9 mouse cellular contexts compared by ENCODE assay signal in the genomic region with DNA sequence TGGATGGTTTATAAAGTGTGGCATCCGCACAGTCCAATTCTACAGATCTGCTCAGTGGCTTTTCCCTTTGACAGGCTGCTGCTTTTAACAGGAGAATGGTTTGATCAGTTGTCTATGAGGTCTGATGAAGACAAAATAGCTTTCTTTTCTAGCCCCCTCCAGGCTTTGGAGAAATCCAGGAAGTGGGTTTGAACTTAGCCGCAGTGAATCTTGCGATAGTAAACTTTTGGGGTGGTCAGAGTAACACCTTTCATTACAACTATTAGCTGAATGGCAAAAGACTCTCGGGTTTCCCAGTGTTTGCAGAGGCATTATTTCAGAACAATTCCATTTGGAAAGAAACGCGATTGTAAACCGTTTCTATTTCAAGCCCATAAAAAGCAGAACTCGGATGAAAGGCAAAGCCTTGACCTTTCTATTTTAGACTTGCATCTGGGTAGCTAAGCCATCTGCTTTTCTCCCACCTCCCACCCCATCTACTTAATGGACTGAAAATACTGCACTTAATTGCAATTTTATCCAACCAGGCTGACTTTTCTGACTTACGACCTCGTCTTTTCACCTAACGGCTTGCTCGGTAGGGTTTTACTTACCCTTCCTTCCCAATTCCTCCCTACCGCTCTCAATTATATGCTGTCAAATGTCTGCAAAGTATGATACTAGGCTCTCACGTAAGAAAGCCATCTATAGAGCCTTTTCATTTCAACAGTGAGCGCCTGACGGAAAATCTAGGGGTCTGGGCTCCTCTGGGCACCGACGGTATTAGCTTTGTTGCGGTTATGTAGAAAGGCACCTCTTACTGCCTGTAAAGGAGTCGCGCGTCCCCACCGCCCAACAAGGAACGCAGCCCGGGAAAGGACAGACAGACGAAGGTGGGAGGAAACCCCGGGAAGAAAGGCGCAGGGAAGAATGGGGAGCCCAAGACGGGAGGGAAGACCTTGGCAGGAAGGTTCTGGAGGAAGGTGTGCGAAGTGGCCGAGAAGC. TPM values are rescaled to one million over a fixed set of nuclear protein-coding genes. Genes with fewer than 3 reads are reported as not detected.
DNase-seq lines count a peak whose midpoint lies in the region; ATAC-seq lines count a peak whose summit lies in the region.
"Had no signal": no experiment of that assay in that cellular context is flagged by ENCODE, and none has a peak within 500 bp of the region (broad histone marks: within the 10 kb centered on the region; RNA-seq: fewer than 3 reads in every experiment).

No protein-coding gene starts in this region.

- WGBS in heart, embryonic 14.5 days, result 8% methylated on average over 31 of the region's 31 CpGs
- 3% methylated on average over 31 of the region's 31 CpGs for WGBS in midbrain, embryonic 16.5 days

- H3K27ac ChIP-seq in heart, embryonic 14.5 days (replicated peaks in 1 of 2; ENCODE audit: control insufficient read depth in 1 of 2, insufficient read depth in 1 of 2, low read depth in 2 of 2, low read length in 2 of 2), result no peak overlapping the region
- H3K27ac ChIP-seq in midbrain, embryonic 16.5 days (ENCODE audit: low read length), result peak overlapping the region; percentile 88

- peak; percentile 8 for DNase-seq in CD4-positive helper T cell, adult 2 months (ENCODE audit: low read depth, low spot score)
- DNase-seq in cerebellum, postnatal 14 days, result peak; percentile 27 to 32
- DNase-seq in left cerebral cortex, postnatal 25 days (ENCODE audit: low spot score in 2 of 2), result peak; percentile 28 to 39

- no peaks in the 10 kb centered on the region for H3K36me3 ChIP-seq in erythroblast, embryonic 14.5 days (ENCODE audit: control insufficient read depth)
- H3K36me3 ChIP-seq in heart, embryonic 14.5 days (ENCODE audit: control insufficient read depth, insufficient read depth, low read length), result no peaks in the 10 kb centered on the region
- no peaks in the 10 kb centered on the region for H3K36me3 ChIP-seq in midbrain, embryonic 16.5 days (ENCODE audit: control insufficient read depth, insufficient read depth, low read length)
- H3K36me3 ChIP-seq: G1E had no signal

- peak overlapping the region; percentile 81 for H3K9ac ChIP-seq in heart, embryonic 14.5 days (ENCODE audit: low read length)
- peak overlapping the region; percentile 79 for H3K9ac ChIP-seq in midbrain, embryonic 16.5 days (ENCODE audit: low read depth, low read length)

- no peaks in the 10 kb centered on the region for H3K9me3 ChIP-seq in erythroblast, embryonic 14.5 days (ENCODE audit: control insufficient read depth, low read length)
- no peaks in the 10 kb centered on the region for H3K9me3 ChIP-seq in heart, embryonic 14.5 days (ENCODE audit: control insufficient read depth, low read length)
- no peaks in the 10 kb centered on the region for H3K9me3 ChIP-seq in midbrain, embryonic 16.5 days (replicated peaks; ENCODE audit: control insufficient read depth, low read length, poor library complexity, severe bottlenecking)

- peak overlapping the region; percentile 85 for H3K4me3 ChIP-seq in erythroblast, embryonic 14.5 days (replicated peaks)
- peak overlapping the region; percentile 57 to 85 for H3K4me3 ChIP-seq in heart, embryonic 14.5 days (ENCODE audit: control insufficient read depth in 1 of 2, insufficient read depth in 1 of 2, low read depth in 1 of 2, low read length in 2 of 2)
- H3K4me3 ChIP-seq in midbrain, embryonic 16.5 days (ENCODE audit: low read depth, low read length), result peak overlapping the region; percentile 62

- H3K4me1 ChIP-seq in erythroblast, embryonic 14.5 days (ENCODE audit: control insufficient read depth), result peaks cover 31% of the 10 kb centered on the region
- H3K4me1 ChIP-seq in heart, embryonic 14.5 days (ENCODE audit: control insufficient read depth in 2 of 2, insufficient read depth in 2 of 2, low read length in 2 of 2), result 0 out of 4 replicates have a peak, but pooled peaks cover 0 to 2% of the 10 kb centered on the region in 2 experiments
- peaks cover 13% of the 10 kb centered on the region for H3K4me1 ChIP-seq in midbrain, embryonic 16.5 days (ENCODE audit: control insufficient read depth, insufficient read depth, low read length)

- ATAC-seq in erythroblast, adult 5-6 weeks (replicated peaks; ENCODE audit: low FRiP score, poor library complexity, severe bottlenecking), result no peak
- 0 out of 2 replicates have a peak, but pooled peaks have one; percentile 18 for ATAC-seq in heart, embryonic 14.5 days (ENCODE audit: insufficient number of reproducible peaks, insufficient read depth, low FRiP score, low read depth)
- peak; percentile 25; the same call in 1 of the 2 replicates for ATAC-seq in midbrain, embryonic 16.5 days
- no peak for ATAC-seq in megakaryocyte-erythroid progenitor cell, adult 5-6 weeks (replicated peaks; ENCODE audit: low FRiP score, low TSS enrichment, poor library complexity, severe bottlenecking)

- intact Hi-C loops in left cerebral cortex, postnatal 25 days (cut with DNase I), result loop anchor here (2.0 kb wide), 1 partner anchor 123 kb away; no protein-coding TSS in a partner anchor

- H3K27me3 ChIP-seq in erythroblast, embryonic 14.5 days (ENCODE audit: control insufficient read depth), result peaks cover 62% of the 10 kb centered on the region
- 0 out of 2 replicates have a peak, but pooled peaks cover 3% of the 10 kb centered on the region for H3K27me3 ChIP-seq in heart, embryonic 14.5 days (ENCODE audit: control insufficient read depth, insufficient read depth, low read length)
- H3K27me3 ChIP-seq in midbrain, embryonic 16.5 days (ENCODE audit: control insufficient read depth, insufficient read depth, low read depth, low read length), result no peaks in the 10 kb centered on the region

- peak overlapping the region; percentile 91 for H3K4me2 ChIP-seq in heart, embryonic 14.5 days (ENCODE audit: low read length)
- peak overlapping the region; percentile 82 for H3K4me2 ChIP-seq in midbrain, embryonic 16.5 days (ENCODE audit: low read length)

RNA-seq across cellular contexts. Expression of gene Ppm1e, which starts 1.2 kb away (rescaled TPM):
- 0.30 and 0.32 TPM in 2 replicates for polyA plus RNA-seq in erythroblast, embryonic 14.5 days (2012)
- total RNA-seq in erythroblast, adult 5-6 weeks (2015; ENCODE audit: low replicate concordance), result 2.9 and 3.1 TPM in 2 replicates
- total RNA-seq in erythroblast, adult 5-6 weeks (2017; ENCODE audit: low replicate concordance), result 0.43 and 3.1 TPM in 2 replicates
- 7.1 and 7.8 TPM in 2 replicates for polyA plus RNA-seq in heart, embryonic 14.5 days (2014; fragmentation: Nextera tagmentation; extraction: Ambion mirVana)
- 100 to 1,000 TPM; 153 to 162 TPM for total RNA-seq in left cerebral cortex, postnatal 25 days (2021)
- 24.1 and 25.8 TPM in 2 replicates for polyA plus RNA-seq in midbrain, embryonic 16.5 days (2015; fragmentation: Nextera tagmentation; extraction: Ambion mirVana)
- total RNA-seq in megakaryocyte-erythroid progenitor cell, adult 5-6 weeks (2014; fragmentation: Nextera tagmentation), result 0.96 and 1.4 TPM in 2 replicates
- total RNA-seq in megakaryocyte-erythroid progenitor cell, adult 5-6 weeks (2017), result 2.8 and 6.4 TPM in 2 replicates
- polyA plus RNA-seq: G1E had no signal

RNA-seq across cellular contexts. Expression of gene Rad51c, which starts 47.1 kb away (rescaled TPM):
- 0.73 and 0.96 TPM in 2 replicates for polyA plus RNA-seq in erythroblast, embryonic 14.5 days (2012)
- 0.19 and 3.8 TPM in 2 replicates for total RNA-seq in erythroblast, adult 5-6 weeks (2015; ENCODE audit: low replicate concordance)
- 5.9 and 6.3 TPM in 2 replicates for total RNA-seq in erythroblast, adult 5-6 weeks (2017; ENCODE audit: low replicate concordance)
- polyA plus RNA-seq in heart, embryonic 14.5 days (2014; fragmentation: Nextera tagmentation; extraction: Ambion mirVana), result 10.0 and 11.7 TPM in 2 replicates
- total RNA-seq in left cerebral cortex, postnatal 25 days (2021), result 1 to 10 TPM; 4.1 TPM
- polyA plus RNA-seq in midbrain, embryonic 16.5 days (2015; fragmentation: Nextera tagmentation; extraction: Ambion mirVana), result 3.6 and 4.0 TPM in 2 replicates
- total RNA-seq in megakaryocyte-erythroid progenitor cell, adult 5-6 weeks (2014; fragmentation: Nextera tagmentation), result 1.3 and 1.9 TPM in 2 replicates
- total RNA-seq in megakaryocyte-erythroid progenitor cell, adult 5-6 weeks (2017), result 0.72 and 12.6 TPM in 2 replicates

RNA-seq across cellular contexts. Expression of gene Tex14, which starts 47.3 kb away (rescaled TPM):
- polyA plus RNA-seq in erythroblast, embryonic 14.5 days (2012), result not detected in 2 replicates
- total RNA-seq in erythroblast, adult 5-6 weeks (2015; ENCODE audit: low replicate concordance), result not detected in 2 replicates
- total RNA-seq in erythroblast, adult 5-6 weeks (2017; ENCODE audit: low replicate concordance), result 0.34 and 0.42 TPM in 2 replicates
- polyA plus RNA-seq in heart, embryonic 14.5 days (2014; fragmentation: Nextera tagmentation; extraction: Ambion mirVana), result 0.28 and 0.38 TPM in 2 replicates
- total RNA-seq in left cerebral cortex, postnatal 25 days (2021), result under 1 TPM; 0.25 to 0.32 TPM
- 0.29 and 0.39 TPM in 2 replicates for polyA plus RNA-seq in midbrain, embryonic 16.5 days (2015; fragmentation: Nextera tagmentation; extraction: Ambion mirVana)
- 0.45 TPM in 1 of 2 replicates, not detected in the other for total RNA-seq in megakaryocyte-erythroid progenitor cell, adult 5-6 weeks (2014; fragmentation: Nextera tagmentation)
- not detected in 2 replicates for total RNA-seq in megakaryocyte-erythroid progenitor cell, adult 5-6 weeks (2017)
- polyA plus RNA-seq: G1E had no signal

Comparison
In these comparisons a context has a peak if more than half of its experiments do, and no peak if none do; other contexts are left out.
1. ATAC-seq: peak in heart, embryonic 14.5 days (single experiment) and midbrain, embryonic 16.5 days (single experiment); none in erythroblast, adult 5-6 weeks (single experiment) and megakaryocyte-erythroid progenitor cell, adult 5-6 weeks (single experiment).
2. RNA of gene Ppm1e, which starts 1.2 kb away (total RNA-seq): 153 to 162 TPM in left cerebral cortex, postnatal 25 days; 0.96 to 6.4 TPM in megakaryocyte-erythroid progenitor cell, adult 5-6 weeks and 0.43 to 3.1 TPM in erythroblast, adult 5-6 weeks; every median in the first group is over 10 times any median in the second.
3. Peak in every context shown above with its lines, with median percentiles within 50 percentile points of each other: H3K4me3 ChIP-seq and DNase-seq.